Mouse (Mus musculus) hindbrain, embryonic 10.5 days (tissue): Measurements from ENCODE around the gene Clca3b. TPM values are rescaled to one million over a fixed set of nuclear protein-coding genes. Genes with fewer than 3 reads are reported as not detected.
"Not testable (repeated sequence)": the region's sequence is repeated elsewhere in the genome, so short reads cannot be mapped to it uniquely, and the experiment has no call there.

Source experiments
- DNase-seq: peaks from one replicate; pipeline ENCODE4 v3.0.0-alpha.2; 2017; ENCODE audit warnings: low spot score
- H3K27ac ChIP-seq: fragments of 300-500 bp; sonication (generic); 2 replicates; pipeline ENCODE4 v1.5.1; 2016; ENCODE audit warnings: mild to moderate bottlenecking, moderate library complexity
- H3K27me3 ChIP-seq: fragments of 300-500 bp; sonication (generic); 2 replicates; pipeline ENCODE4 v1.6.1; 2016; ENCODE audit warnings: mild to moderate bottlenecking; ENCODE audit not compliant: poor library complexity, insufficient read depth, severe bottlenecking
- H3K36me3 ChIP-seq: fragments of 300-500 bp; sonication (generic); 2 replicates; pipeline ENCODE4 v1.6.1; 2016; ENCODE audit warnings: mild to moderate bottlenecking, moderate library complexity
- H3K4me1 ChIP-seq: fragments of 300-500 bp; sonication (generic); replicated peaks from 2 replicates; pipeline ENCODE4 v1.6.1; 2016; ENCODE audit warnings: mild to moderate bottlenecking
- H3K4me3 ChIP-seq: fragments of 300-500 bp; sonication (generic); 2 replicates; pipeline ENCODE4 v1.5.1; 2016; ENCODE audit warnings: mild to moderate bottlenecking, moderate library complexity
- H3K9me3 ChIP-seq: fragments of 300-500 bp; sonication (generic); 2 replicates; pipeline ENCODE4 v1.6.1; 2016; ENCODE audit warnings: mild to moderate bottlenecking, moderate library complexity
- WGBS: fragments of 180-500 bp; shearing (Covaris S2); methylation state at CpG from one replicate; pipeline ENCODE4 v1.1.7; 2016; 5-methylcytosine and 5-hydroxymethylcytosine counted together
- polyA plus RNA-seq: library from polyadenylated mRNA; unstranded; fragments of >200 nt; fragmentation: Nextera tagmentation; extraction: Ambion mirVana; gene quantifications from 2 replicates; pipeline ENCODE4 v1.2.1, GENCODE M21; 2016

The Clca3b gene
- not detected in 2 replicates for polyA plus RNA-seq

DNA sequence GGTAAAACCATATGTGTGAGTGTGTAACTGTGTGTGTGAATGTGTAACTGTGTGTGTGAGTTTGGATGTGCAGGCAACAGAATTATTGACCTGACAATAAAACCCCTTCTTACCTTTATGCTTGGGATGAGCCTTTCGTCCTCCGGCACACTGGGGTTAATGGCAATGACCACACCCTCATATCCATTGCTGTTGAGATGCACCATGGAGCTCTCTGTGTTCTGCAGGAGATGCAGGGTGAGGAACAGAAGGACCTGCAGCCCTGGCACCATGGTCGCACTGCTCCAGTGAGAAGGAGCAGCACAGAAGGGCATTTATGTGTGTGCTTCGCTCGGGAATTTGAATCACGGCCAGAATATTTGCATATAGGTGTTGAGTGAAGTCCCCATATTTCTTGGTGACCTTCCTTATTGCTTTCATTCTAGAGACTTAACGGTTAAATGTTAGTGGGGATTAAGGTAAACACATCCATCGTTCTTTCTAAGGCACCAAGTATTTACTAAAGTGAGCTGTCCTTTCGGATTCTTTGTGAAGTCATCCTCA, at the start of gene Clca3b:
TSS of gene Clca3b (minus strand) at position 344 of the 543 bp plus-strand sequence.
- H3K27me3 ChIP-seq, H3K4me3 ChIP-seq, H3K4me1 ChIP-seq, DNase-seq, H3K27ac ChIP-seq, H3K36me3 ChIP-seq, H3K9me3 ChIP-seq: not testable (repeated sequence)
- 95% methylated on average over 9 of the region's 9 CpGs for whole genome bisulfite sequencing

DNA sequence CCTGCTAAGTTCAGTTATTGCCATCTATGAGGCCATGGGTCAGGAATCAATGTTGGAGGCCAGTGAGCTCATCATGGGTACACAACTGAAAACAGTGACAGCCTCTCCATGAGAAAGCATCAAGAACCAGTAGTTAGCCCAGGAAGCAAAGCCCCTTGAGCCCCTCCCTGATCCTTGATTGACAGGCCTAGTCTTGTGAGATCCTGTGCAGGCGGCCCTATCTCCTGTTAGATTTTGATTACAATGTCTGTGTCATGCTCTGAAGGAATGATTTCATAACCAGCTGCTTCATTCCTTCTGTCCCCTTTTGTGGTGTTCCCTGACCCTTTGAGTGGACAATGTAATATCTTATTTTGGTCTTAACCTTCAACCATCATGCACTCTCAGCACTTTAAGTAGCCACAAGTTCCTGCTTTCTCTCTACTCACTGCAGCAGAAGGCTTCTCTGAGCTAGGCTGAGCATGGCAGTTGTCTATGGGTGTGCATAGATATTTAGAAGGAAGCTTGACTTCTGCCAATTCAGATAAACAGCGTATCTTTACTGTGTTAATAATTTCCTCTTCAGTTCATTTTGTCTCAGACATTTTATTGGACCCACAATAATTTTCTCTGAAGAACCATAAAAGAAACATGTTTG, 48.0 kb upstream of the Clca3b start:
- H3K4me1 ChIP-seq = no peaks in the 10 kb centered on the region
- no peaks in the 10 kb centered on the region for H3K9me3 ChIP-seq
- H3K27me3 ChIP-seq = no peaks in the 10 kb centered on the region
- H3K4me3 ChIP-seq = no peak overlapping the region
- no peak for DNase-seq
- WGBS = 88% methylated on average over 2 of the region's 2 CpGs
- no peak overlapping the region for H3K27ac ChIP-seq
- H3K36me3 ChIP-seq = no peaks in the 10 kb centered on the region

DNA sequence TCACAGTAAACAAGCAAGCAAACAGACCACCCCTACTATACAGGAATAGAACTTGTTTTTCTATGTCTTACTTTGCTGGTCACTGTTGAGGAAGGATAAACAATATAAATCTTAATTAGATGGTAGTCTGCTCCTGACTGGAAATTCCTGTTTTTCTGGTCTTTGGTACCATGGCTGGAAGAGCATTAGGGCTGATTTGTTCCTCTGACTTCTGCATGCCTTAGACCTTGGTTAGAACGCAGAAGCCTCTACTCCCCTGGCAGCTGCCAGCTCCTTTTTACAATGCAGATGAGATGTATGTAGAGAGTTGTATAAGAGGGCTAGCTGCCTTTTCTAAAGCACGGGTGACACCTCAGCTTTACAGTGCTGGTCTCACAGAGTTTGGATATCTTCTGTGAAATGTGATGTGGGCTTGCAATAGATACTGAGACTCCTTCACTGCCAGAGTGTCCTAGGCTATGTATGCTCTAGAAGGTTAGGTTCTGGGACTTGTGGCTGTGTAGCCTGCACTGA, 41.1 kb upstream of the Clca3b start:
- Histone ChIP-seq H3K4me1 (no peaks in the 10 kb centered on the region), H3K27ac (no peak overlapping the region), H3K4me3 (no peak overlapping the region), H3K27me3 (no peaks in the 10 kb centered on the region), H3K36me3 (no peaks in the 10 kb centered on the region), H3K9me3 (no peaks in the 10 kb centered on the region)
- 65% methylated on average over 2 of the region's 2 CpGs for WGBS
- DNase-seq = no peak

DNA sequence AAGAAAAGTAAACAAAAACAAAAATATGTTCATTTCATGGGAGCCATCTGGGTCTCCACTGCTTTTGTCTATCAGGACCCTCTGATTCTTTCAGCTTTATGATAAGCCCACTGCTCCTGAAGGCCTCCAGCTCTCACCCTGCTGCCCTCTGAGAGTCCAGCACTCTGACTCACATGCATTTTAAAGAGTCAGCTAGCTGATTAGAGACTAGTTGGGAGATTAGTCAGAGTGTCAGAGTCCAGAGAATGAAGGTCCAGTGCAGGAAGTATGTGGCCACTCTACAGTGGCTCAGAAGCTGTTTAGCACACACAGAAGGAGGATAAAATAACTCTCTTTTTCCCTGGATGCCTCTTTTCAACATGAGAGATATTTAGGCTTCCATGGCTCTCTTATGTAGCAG, 37.8 kb upstream of the Clca3b start:
- H3K27ac ChIP-seq = no peak overlapping the region
- H3K4me1 ChIP-seq = no peaks in the 10 kb centered on the region
- no peaks in the 10 kb centered on the region for H3K9me3 ChIP-seq
- no peaks in the 10 kb centered on the region for H3K27me3 ChIP-seq
- no peak overlapping the region for H3K4me3 ChIP-seq
- no peaks in the 10 kb centered on the region for H3K36me3 ChIP-seq
- DNase-seq = no peak

DNA sequence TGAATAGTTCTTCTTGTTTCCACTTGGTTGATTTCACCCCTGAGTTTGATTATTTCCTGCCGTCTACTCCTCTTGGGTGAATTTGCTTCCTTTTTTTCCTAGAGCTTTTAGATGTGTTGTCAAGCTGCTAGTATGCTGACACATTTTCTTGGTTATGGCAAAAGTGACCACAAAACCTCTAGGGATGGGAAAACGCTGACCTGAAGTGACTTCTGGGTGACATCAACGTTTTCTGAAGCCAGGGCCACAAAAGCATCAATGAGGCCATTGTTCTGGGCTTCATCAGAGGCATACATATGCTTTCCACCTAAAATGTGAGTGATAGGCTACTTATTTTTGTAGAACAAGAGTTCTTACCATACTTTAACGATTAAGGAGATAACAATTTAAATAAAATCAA, 22.9 kb upstream of the Clca3b start:
- 35% methylated on average over 4 of the region's 4 CpGs for WGBS

DNA sequence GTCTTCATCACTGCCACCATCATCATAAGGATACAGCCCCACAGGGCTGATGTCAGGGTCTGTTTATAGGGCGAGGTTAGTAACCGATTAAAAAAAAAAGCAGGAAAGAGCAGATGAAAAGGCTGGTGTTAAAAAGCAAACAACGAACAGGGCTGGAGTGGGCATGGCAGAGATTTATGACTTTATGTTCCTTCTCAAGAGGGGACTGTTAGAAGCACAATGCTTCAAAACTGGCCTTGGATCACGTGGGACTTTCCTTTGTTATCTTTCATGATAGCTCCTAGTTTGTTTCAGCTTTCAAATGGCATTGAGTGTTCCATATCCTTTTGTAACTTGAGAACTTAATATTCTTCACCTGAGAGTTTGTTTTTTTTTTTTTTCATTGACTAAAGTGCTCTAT, 427 bp upstream of the Clca3b start:
- Histone ChIP-seq H3K27ac (no peak overlapping the region), H3K4me3 (no peak overlapping the region), H3K36me3 (no peaks in the 10 kb centered on the region), H3K27me3 (no peaks in the 10 kb centered on the region), H3K4me1 (no peaks in the 10 kb centered on the region), H3K9me3 (no peaks in the 10 kb centered on the region)
- WGBS = 82% methylated on average over 4 of the region's 4 CpGs
- DNase-seq = no peak

More for the DNA sequence above, 22.9 kb upstream of the Clca3b start:
- not testable (repeated sequence) for H3K4me3 ChIP-seq, H3K27ac ChIP-seq, H3K36me3 ChIP-seq, H3K4me1 ChIP-seq, H3K9me3 ChIP-seq, H3K27me3 ChIP-seq
- DNase-seq = peak; percentile 4

DNA sequence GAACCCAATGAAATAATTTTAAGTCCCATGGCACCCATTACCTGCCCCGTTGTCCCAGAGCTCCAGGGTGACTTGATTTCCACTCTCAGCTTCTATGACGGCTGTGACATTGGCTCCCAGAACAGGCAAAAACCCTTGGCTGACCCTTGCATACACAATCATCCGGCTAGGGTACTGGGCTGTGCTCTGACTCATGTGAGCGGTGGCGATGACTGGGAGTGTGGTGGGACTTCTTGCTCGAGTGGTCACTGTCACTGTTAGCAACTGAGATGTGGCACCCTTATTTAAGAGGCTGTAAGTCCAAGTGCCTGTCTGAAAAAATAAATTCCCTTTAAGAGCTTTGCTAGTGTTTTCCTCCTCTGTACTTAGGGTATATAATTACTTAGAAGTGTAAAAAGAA, 21.9 kb downstream of the Clca3b start:
- Histone ChIP-seq H3K4me1 (no peaks in the 10 kb centered on the region), H3K9me3 (no peaks in the 10 kb centered on the region), H3K27ac (no peak overlapping the region), H3K4me3 (no peak overlapping the region), H3K27me3 (no peaks in the 10 kb centered on the region), H3K36me3 (no peaks in the 10 kb centered on the region)
- no peak for DNase-seq
- WGBS = 91% methylated on average over 6 of the region's 6 CpGs

DNA sequence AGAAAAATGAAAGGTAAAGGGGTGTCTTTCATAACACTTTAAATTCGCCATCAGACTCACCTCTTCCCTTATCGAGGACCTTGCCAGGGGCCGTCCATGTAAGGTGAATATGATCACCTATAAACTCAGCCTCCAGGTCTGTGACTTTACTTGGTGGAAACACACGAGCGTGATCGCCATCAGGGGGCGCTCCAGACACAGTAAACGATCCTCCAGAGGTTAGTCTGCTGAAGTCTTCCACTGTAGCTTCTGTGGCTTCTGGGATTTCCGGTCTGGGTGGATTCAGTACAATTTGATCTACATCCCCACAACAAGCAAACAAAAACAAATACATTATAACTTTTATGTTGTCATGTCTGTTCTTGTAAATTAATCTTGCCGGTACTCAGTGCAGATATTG, 24.0 kb downstream of the Clca3b start:
- Histone ChIP-seq H3K4me1 (no peaks in the 10 kb centered on the region), H3K27ac (no peak overlapping the region), H3K27me3 (no peaks in the 10 kb centered on the region), H3K9me3 (no peaks in the 10 kb centered on the region), H3K36me3 (no peaks in the 10 kb centered on the region), H3K4me3 (no peak overlapping the region)
- DNase-seq = peak; percentile 77
- WGBS = 21% methylated on average over 10 of the region's 10 CpGs

DNA sequence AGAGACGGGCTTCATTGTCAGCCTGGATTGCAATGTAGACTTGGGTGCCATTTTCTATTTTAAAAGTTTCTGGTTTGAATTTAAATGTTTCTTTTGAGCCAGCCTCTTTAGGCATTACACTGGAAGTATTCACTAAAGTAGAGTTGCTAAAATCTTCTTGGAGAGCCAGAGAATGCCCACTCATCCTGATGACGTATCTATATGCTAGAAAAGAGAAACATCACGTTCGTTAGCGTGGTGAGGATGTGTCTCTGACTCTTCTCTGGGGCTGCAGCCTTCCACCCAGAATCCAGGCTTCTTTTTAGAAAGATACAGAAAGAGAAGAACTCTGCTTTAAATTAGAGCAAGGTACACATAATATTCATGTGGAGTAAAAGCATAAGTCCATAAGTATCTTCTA, 25.8 kb downstream of the Clca3b start:
- Histone ChIP-seq H3K4me3 (no peak overlapping the region), H3K36me3 (no peaks in the 10 kb centered on the region), H3K9me3 (no peaks in the 10 kb centered on the region), H3K27ac (no peak overlapping the region), H3K4me1 (no peaks in the 10 kb centered on the region), H3K27me3 (no peaks in the 10 kb centered on the region)
- DNase-seq = no peak
- WGBS = 87% methylated on average over 5 of the region's 5 CpGs

DNA sequence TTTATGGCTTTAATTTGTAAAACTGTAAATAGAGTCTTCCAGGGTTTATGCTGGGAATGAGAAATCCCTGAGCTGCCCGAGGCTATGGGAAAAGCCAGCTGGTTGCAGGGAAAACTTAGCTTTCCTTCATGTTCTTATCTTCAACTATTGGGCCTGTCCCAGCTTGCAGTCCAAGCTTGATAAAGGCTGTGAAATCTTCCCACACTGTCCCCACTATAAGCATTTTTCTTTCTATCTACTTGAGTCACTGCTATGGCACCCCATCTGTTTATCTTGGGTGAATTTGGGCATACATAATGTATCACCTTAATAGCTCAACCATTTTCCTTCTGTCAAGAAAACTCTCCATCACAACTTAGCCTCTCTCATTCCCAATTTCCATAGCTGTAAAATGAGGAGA, 28.5 kb downstream of the Clca3b start:
- no peak for DNase-seq
- Histone ChIP-seq H3K9me3 (no peaks in the 10 kb centered on the region), H3K4me1 (no peaks in the 10 kb centered on the region), H3K27me3 (no peaks in the 10 kb centered on the region), H3K4me3 (no peak overlapping the region), H3K27ac (no peak overlapping the region), H3K36me3 (no peaks in the 10 kb centered on the region)
- 72% methylated on average over 1 of the region's 1 CpGs for WGBS

DNA sequence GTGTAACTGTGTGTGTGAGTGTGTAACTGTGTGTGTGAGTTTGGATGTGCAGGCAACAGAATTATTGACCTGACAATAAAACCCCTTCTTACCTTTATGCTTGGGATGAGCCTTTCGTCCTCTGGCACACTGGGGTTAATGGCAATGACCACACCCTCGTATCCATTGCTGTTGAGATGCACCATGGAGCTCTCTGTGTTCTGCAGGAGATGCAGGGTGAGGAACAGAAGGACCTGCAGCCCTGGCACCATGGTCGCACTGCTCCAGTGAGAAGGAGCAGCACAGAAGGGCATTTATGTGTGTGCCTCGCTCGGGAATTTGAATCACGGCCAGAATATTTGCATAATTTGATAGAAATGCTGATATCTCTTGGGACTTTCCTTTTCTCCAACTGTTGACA, 29.9 kb downstream of the Clca3b start, which contains the start of gene Clca3a2:
TSS of gene Clca3a2 (minus strand) at position 276 of the 400 bp plus-strand sequence.
- H3K4me1 ChIP-seq, DNase-seq, H3K27ac ChIP-seq, H3K27me3 ChIP-seq, H3K9me3 ChIP-seq, H3K4me3 ChIP-seq, H3K36me3 ChIP-seq: not testable (repeated sequence)
- 86% methylated on average over 6 of the region's 6 CpGs for WGBS

DNA sequence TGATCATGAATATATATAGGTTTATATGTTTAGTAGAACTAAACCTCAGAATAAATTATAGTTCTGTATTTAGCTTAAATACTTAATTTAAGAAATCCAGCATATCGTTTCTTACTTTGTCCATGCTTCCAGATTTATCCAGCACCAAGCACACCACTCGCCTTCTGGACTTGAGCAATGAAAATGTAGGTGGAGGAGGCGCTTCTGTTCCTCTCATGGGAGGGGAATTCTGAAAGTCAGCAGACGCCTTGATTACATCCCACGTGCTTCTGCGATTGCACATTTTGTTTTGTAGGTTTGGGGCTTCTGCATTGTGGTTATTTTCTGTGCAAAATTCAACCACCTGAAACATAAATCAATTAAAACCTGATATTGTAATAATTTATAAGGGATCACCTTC, 35.8 kb downstream of the Clca3b start:
- not testable (repeated sequence) for H3K27me3 ChIP-seq, H3K9me3 ChIP-seq, H3K4me1 ChIP-seq, DNase-seq, H3K27ac ChIP-seq, H3K36me3 ChIP-seq, H3K4me3 ChIP-seq
- 92% methylated on average over 6 of the region's 6 CpGs for WGBS

DNA sequence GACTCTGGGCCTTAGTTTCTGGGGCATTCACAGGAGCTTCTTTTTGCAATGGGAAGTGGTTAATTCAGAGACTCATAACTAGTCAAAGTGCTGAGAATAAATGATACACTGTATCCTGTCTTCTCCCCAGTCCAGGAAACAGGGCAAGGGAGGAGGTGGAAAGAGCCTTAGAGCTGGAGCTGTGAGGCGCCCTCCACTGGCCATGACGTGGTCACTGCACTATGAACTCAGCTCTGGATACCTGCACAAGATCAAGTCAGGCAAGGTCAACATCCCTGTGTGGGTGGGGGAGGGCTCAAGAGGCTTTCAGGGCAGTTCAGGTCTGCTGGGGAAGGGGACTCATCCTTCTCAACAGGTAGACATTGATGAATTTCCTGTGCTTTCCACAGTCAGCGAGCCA, 37.3 kb downstream of the Clca3b start:
- no peaks in the 10 kb centered on the region for H3K27me3 ChIP-seq
- WGBS = 37% methylated on average over 3 of the region's 3 CpGs
- no peak for DNase-seq
- no peaks in the 10 kb centered on the region for H3K36me3 ChIP-seq
- no peak overlapping the region for H3K4me3 ChIP-seq
- H3K27ac ChIP-seq = no peak overlapping the region
- no peaks in the 10 kb centered on the region for H3K9me3 ChIP-seq
- H3K4me1 ChIP-seq = no peaks in the 10 kb centered on the region
